ENCODE assay signal across 8 mouse cellular contexts in the genomic region with DNA sequence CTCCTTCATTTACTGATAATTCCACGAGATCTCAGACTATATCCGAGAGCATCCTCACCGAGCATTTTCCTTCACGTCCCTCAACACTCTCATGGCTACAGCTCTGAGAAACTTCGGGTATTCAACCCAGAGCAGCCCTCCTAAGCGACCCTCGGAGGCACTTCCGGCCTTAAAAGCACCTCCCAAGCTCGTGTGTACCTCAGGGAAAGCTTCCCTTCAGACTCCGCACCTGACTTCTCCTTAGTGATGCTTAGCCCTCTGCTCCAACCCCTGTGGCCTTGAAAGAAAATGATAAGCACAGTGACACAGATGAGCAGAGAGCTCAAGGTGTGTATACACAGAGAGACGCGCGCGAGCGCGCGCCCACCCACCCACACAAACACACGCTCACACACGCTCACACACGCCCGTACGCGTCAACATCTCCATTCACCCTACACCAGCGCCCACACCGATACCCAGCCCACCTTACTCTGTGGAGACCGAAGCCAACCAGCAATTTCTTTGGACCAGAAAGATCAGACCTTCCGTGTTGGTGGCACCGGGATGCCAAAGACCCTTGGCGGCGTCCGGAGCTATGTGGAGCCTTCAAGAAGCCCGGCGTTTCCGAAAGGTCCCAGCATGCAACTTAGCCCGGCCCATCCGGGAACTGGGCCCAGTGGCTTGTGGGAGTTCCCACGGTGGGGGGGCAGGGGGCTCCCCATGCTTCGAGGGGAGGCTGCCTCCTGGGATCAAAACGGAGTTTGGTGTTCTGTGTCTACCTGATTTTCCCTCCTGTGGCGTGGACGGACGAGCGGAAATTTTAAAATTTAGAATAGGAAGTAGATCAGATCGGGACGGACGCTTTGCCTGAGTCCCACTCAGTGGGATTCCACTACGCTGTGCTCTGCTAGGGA. TPM values are rescaled to one million over a fixed set of nuclear protein-coding genes. Genes with fewer than 3 reads are reported as not detected.
DNase-seq lines count a peak whose midpoint lies in the region; ATAC-seq and TF ChIP-seq lines count a peak whose summit lies in the region.

A gene (minus strand): TSS at position 567 of the 896 bp plus-strand sequence.

- H3K4me2 ChIP-seq in forebrain, embryonic 11.5 days (ENCODE audit: low read depth, low read length, severe bottlenecking), result peak within 1 kb of the TSS; percentile 90
- H3K4me2 ChIP-seq in heart, embryonic 16.5 days (ENCODE audit: low read depth, low read length), result peak within 1 kb of the TSS; percentile 97
- peak within 1 kb of the TSS; percentile 79 for H3K4me2 ChIP-seq in liver, embryonic 15.5 days
- H3K4me2 ChIP-seq in neural tube, embryonic 13.5 days, result peak within 1 kb of the TSS; percentile 93

- no peaks in the 10 kb centered on the region for H3K9me3 ChIP-seq in forebrain, embryonic 11.5 days (ENCODE audit: control insufficient read depth, low read length)
- peaks cover 3% of the 10 kb centered on the region for H3K9me3 ChIP-seq in heart, embryonic 16.5 days (replicated peaks; ENCODE audit: control insufficient read depth, low read length)
- H3K9me3 ChIP-seq in liver, embryonic 15.5 days (replicated peaks), result no peaks in the 10 kb centered on the region
- H3K9me3 ChIP-seq in neural tube, embryonic 13.5 days, result no peaks in the 10 kb centered on the region

- H3K4me1 ChIP-seq in forebrain, embryonic 11.5 days (replicated peaks; ENCODE audit: control insufficient read depth, insufficient read depth, low read length), result no peaks in the 10 kb centered on the region
- peaks cover 8% of the 10 kb centered on the region for H3K4me1 ChIP-seq in heart, embryonic 16.5 days (ENCODE audit: control insufficient read depth, insufficient read depth, low read length)
- peaks cover 16% of the 10 kb centered on the region for H3K4me1 ChIP-seq in liver, embryonic 15.5 days (replicated peaks)
- H3K4me1 ChIP-seq in neural tube, embryonic 13.5 days (replicated peaks), result peaks cover 11% of the 10 kb centered on the region
- peaks cover 8% of the 10 kb centered on the region for H3K4me1 ChIP-seq in testis, adult 2 months (ENCODE audit: control insufficient read depth, insufficient read depth, low read length)

- peak within 1 kb of the TSS; percentile 75 for H3K4me3 ChIP-seq in forebrain, embryonic 11.5 days (ENCODE audit: low read depth, low read length)
- peak within 1 kb of the TSS; percentile 82 for H3K4me3 ChIP-seq in heart, embryonic 16.5 days (ENCODE audit: low read length)
- peak within 1 kb of the TSS; percentile 71 for H3K4me3 ChIP-seq in liver, embryonic 15.5 days (replicated peaks)
- peak within 1 kb of the TSS; percentile 55 for H3K4me3 ChIP-seq in neural tube, embryonic 13.5 days
- H3K4me3 ChIP-seq in testis, adult 2 months (ENCODE audit: control insufficient read depth, low read depth, low read length), result peak within 1 kb of the TSS; percentile 94

- peak; percentile 33; the same call in 1 of the 2 replicates for TF ChIP-seq POLR2A in testis, adult 2 months (IDR thresholded peaks at IDR 0.05; ENCODE audit: control insufficient read depth, low read depth, low read length)

- DNase-seq in CD8-positive naive resting alpha-beta T cell, adult 2 months (ENCODE audit: low read depth in 2 of 2, low spot score in 2 of 2), result peak; percentile 53 to 66
- DNase-seq in c-Kit-positive CD71-negative TER-119-negative erythroid progenitor cells, embryonic 14.5 days (ENCODE audit: low read depth), result peak; percentile 58
- DNase-seq in forebrain, embryonic 11.5 days (ENCODE audit: low spot score), result peak; percentile 87
- DNase-seq in kidney, postnatal 36 days, result peak; percentile 73 to 87

- peak within 1 kb of the TSS; percentile 18; the same call in 1 of the 2 replicates for H3K27ac ChIP-seq in forebrain, embryonic 11.5 days (ENCODE audit: low read depth, low read length)
- H3K27ac ChIP-seq in heart, embryonic 16.5 days (ENCODE audit: low read length), result no peak within 1 kb of the TSS
- H3K27ac ChIP-seq in liver, embryonic 15.5 days (replicated peaks), result 0 out of 2 replicates have a peak within 1 kb of the TSS, but pooled peaks have one; percentile 15
- peak within 1 kb of the TSS; percentile 52 for H3K27ac ChIP-seq in neural tube, embryonic 13.5 days (replicated peaks)
- peak within 1 kb of the TSS; percentile 85 for H3K27ac ChIP-seq in testis, adult 2 months (ENCODE audit: control insufficient read depth, insufficient read depth, low read depth, low read length)

- peak within 1 kb of the TSS; percentile 84 for H3K9ac ChIP-seq in forebrain, embryonic 11.5 days (ENCODE audit: low read length)
- peak within 1 kb of the TSS; percentile 88 for H3K9ac ChIP-seq in heart, embryonic 16.5 days (ENCODE audit: low read length)
- H3K9ac ChIP-seq in liver, embryonic 15.5 days, result peak within 1 kb of the TSS; percentile 59
- peak within 1 kb of the TSS; percentile 89 for H3K9ac ChIP-seq in neural tube, embryonic 13.5 days

- H3K36me3 ChIP-seq in forebrain, embryonic 11.5 days (ENCODE audit: control insufficient read depth, insufficient read depth, low read length), result no peaks in the 10 kb centered on the region; the same call in 1 of the 2 replicates
- H3K36me3 ChIP-seq in heart, embryonic 16.5 days (ENCODE audit: control insufficient read depth, insufficient read depth), result no peaks in the 10 kb centered on the region
- 0 out of 2 replicates have a peak, but pooled peaks cover 4% of the 10 kb centered on the region for H3K36me3 ChIP-seq in liver, embryonic 15.5 days (replicated peaks)
- peaks cover 16% of the 10 kb centered on the region for H3K36me3 ChIP-seq in neural tube, embryonic 13.5 days
- H3K36me3 ChIP-seq in testis, adult 2 months (ENCODE audit: control insufficient read depth, insufficient read depth, low read length), result no peaks in the 10 kb centered on the region

- ATAC-seq in forebrain, embryonic 11.5 days (replicated peaks; ENCODE audit: low FRiP score), result peak; percentile 93
- peak; percentile 90 for ATAC-seq in heart, embryonic 16.5 days (replicated peaks; ENCODE audit: extremely low read depth, insufficient read depth, low FRiP score)
- ATAC-seq in liver, embryonic 15.5 days (ENCODE audit: insufficient read depth), result peak; percentile 82
- ATAC-seq in neural tube, embryonic 13.5 days (ENCODE audit: low read depth), result peak; percentile 95

- under 1% methylated on average over 47 of the region's 47 CpGs for WGBS in forebrain, embryonic 11.5 days
- WGBS in heart, embryonic 16.5 days, result under 1% methylated on average over 47 of the region's 47 CpGs
- under 1% methylated on average over 47 of the region's 47 CpGs for WGBS in liver, embryonic 15.5 days (ENCODE audit: insufficient replicate concordance)
- under 1% methylated on average over 47 of the region's 47 CpGs for WGBS in neural tube, embryonic 13.5 days

- H3K27me3 ChIP-seq in forebrain, embryonic 11.5 days (ENCODE audit: control insufficient read depth, insufficient read depth, low read length), result no peaks in the 10 kb centered on the region
- no peaks in the 10 kb centered on the region for H3K27me3 ChIP-seq in heart, embryonic 16.5 days (ENCODE audit: control insufficient read depth, insufficient read depth, low read length)
- no peaks in the 10 kb centered on the region for H3K27me3 ChIP-seq in liver, embryonic 15.5 days
- H3K27me3 ChIP-seq in neural tube, embryonic 13.5 days, result peaks cover 4% of the 10 kb centered on the region; the same call in 1 of the 2 replicates
- no peaks in the 10 kb centered on the region for H3K27me3 ChIP-seq in testis, adult 2 months (ENCODE audit: control insufficient read depth, insufficient read depth, low read length)

- no peak for TF ChIP-seq CTCF in testis, adult 2 months (IDR thresholded peaks at IDR 0.05; ENCODE audit: control insufficient read depth, insufficient read depth, insufficient replicate concordance, low read depth, low read length)

RNA-seq across cellular contexts. Expression of the gene that starts here (rescaled TPM):
- 8.4 and 8.9 TPM in 2 replicates for polyA plus RNA-seq in forebrain, embryonic 11.5 days (2014; fragmentation: Nextera tagmentation; extraction: Ambion mirVana)
- polyA plus RNA-seq in heart, embryonic 16.5 days (2015; fragmentation: Nextera tagmentation; extraction: Ambion mirVana), result 2.4 and 2.5 TPM in 2 replicates
- 1.4 and 1.6 TPM in 2 replicates for polyA plus RNA-seq in liver, embryonic 15.5 days (2015; fragmentation: Nextera tagmentation; extraction: Ambion mirVana)
- polyA plus RNA-seq in neural tube, embryonic 13.5 days (2015; fragmentation: Nextera tagmentation; extraction: Ambion mirVana), result 4.9 and 5.5 TPM in 2 replicates
- 1.3 and 2.8 TPM in 2 replicates for polyA plus RNA-seq in testis, adult 2 months (2012; rRNA removed)
